Mouse (Mus musculus): ENCODE measurements at regions not wholly inside any gene's neighbourhood (a gene's known extent, or its start where the extent isn't known, plus 50 kb on each side); places are given as distances from the start of the nearest gene placed in this dataset.

GRCm38 (mm10) chr14:64594811-64595522 lies 490.9 kb downstream of the Prss52 start:
- Histone ChIP-seq H3K4me1 (ENCODE audit: control insufficient read depth, insufficient read depth, low read length) (no peaks in the 10 kb centered on the region; the same call in 1 of the 2 replicates), H3K27ac (ENCODE audit: control insufficient read depth, insufficient read depth, low read depth, low read length) (no peak overlapping the region)

GRCm38 (mm10) chr14:64595523-64595889 lies 491.4 kb downstream of the Prss52 start:
- no peak for TF ChIP-seq POLR2A (IDR thresholded peaks at IDR 0.05; ENCODE audit: control insufficient read depth, low read depth, low read length)
- no peak for TF ChIP-seq CTCF (IDR thresholded peaks at IDR 0.05; ENCODE audit: control insufficient read depth, insufficient read depth, insufficient replicate concordance, low read depth, low read length)
- peaks cover 2% of the 10 kb centered on the region for H3K27me3 ChIP-seq (ENCODE audit: control insufficient read depth, insufficient read depth, low read length)
- no peaks in the 10 kb centered on the region for H3K36me3 ChIP-seq (ENCODE audit: control insufficient read depth, insufficient read depth, low read length)
- no peaks in the 10 kb centered on the region; the same call in 1 of the 2 replicates for H3K4me1 ChIP-seq (ENCODE audit: control insufficient read depth, insufficient read depth, low read length)
- H3K4me3 ChIP-seq (ENCODE audit: control insufficient read depth, low read depth, low read length): no peak overlapping the region
- no peak overlapping the region for H3K27ac ChIP-seq (ENCODE audit: control insufficient read depth, insufficient read depth, low read depth, low read length)

More at GRCm38 (mm10) chr14:64594811-64595522, 490.9 kb downstream of the Prss52 start:
- Histone ChIP-seq H3K36me3 (ENCODE audit: control insufficient read depth, insufficient read depth, low read length) (no peaks in the 10 kb centered on the region), H3K27me3 (ENCODE audit: control insufficient read depth, insufficient read depth, low read length) (peaks cover 2% of the 10 kb centered on the region), H3K4me3 (ENCODE audit: control insufficient read depth, low read depth, low read length) (no peak overlapping the region)
- no peak for TF ChIP-seq POLR2A (IDR thresholded peaks at IDR 0.05; ENCODE audit: control insufficient read depth, low read depth, low read length)
- no peak for TF ChIP-seq CTCF (IDR thresholded peaks at IDR 0.05; ENCODE audit: control insufficient read depth, insufficient read depth, insufficient replicate concordance, low read depth, low read length)

GRCm38 (mm10) chr14:64595891-64596290 lies 491.8 kb downstream of the Prss52 start:
- H3K27me3 ChIP-seq (ENCODE audit: control insufficient read depth, insufficient read depth, low read length): peaks cover 2% of the 10 kb centered on the region
- H3K4me3 ChIP-seq (ENCODE audit: control insufficient read depth, low read depth, low read length): no peak overlapping the region
- TF ChIP-seq POLR2A (IDR thresholded peaks at IDR 0.05; ENCODE audit: control insufficient read depth, low read depth, low read length) (no peak), CTCF (IDR thresholded peaks at IDR 0.05; ENCODE audit: control insufficient read depth, insufficient read depth, insufficient replicate concordance, low read depth, low read length) (no peak)
- no peak overlapping the region for H3K27ac ChIP-seq (ENCODE audit: control insufficient read depth, insufficient read depth, low read depth, low read length)
- no peaks in the 10 kb centered on the region; the same call in 1 of the 2 replicates for H3K4me1 ChIP-seq (ENCODE audit: control insufficient read depth, insufficient read depth, low read length)
- no peaks in the 10 kb centered on the region for H3K36me3 ChIP-seq (ENCODE audit: control insufficient read depth, insufficient read depth, low read length)

GRCm38 (mm10) chr14:64597218-64597617 lies 493.1 kb downstream of the Prss52 start:
- Histone ChIP-seq H3K36me3 (ENCODE audit: control insufficient read depth, insufficient read depth, low read length) (no peaks in the 10 kb centered on the region), H3K4me1 (ENCODE audit: control insufficient read depth, insufficient read depth, low read length) (no peaks in the 10 kb centered on the region), H3K27ac (ENCODE audit: control insufficient read depth, insufficient read depth, low read depth, low read length) (no peak overlapping the region), H3K4me3 (ENCODE audit: control insufficient read depth, low read depth, low read length) (no peak overlapping the region), H3K27me3 (ENCODE audit: control insufficient read depth, insufficient read depth, low read length) (no peaks in the 10 kb centered on the region)
- TF ChIP-seq POLR2A (IDR thresholded peaks at IDR 0.05; ENCODE audit: control insufficient read depth, low read depth, low read length) (no peak), CTCF (IDR thresholded peaks at IDR 0.05; ENCODE audit: control insufficient read depth, insufficient read depth, insufficient replicate concordance, low read depth, low read length) (no peak)

Data from testis, adult 2 months (tissue).